Mouse (Mus musculus) G1E (cell line): ENCODE results near the gene Vangl2. TPM values are rescaled to one million over a fixed set of nuclear protein-coding genes. Genes with fewer than 3 reads are reported as not detected.

Experiments
- ATAC-seq: 2 replicates; pipeline ENCODE4 v1.8.0; 2016; ENCODE audit warnings: mild to moderate bottlenecking; ENCODE audit not compliant: insufficient number of reproducible peaks, poor library complexity, low FRiP score, severe bottlenecking; ENCODE audit errors: extremely low read depth
- DNase-seq: peaks from one replicate; pipeline ENCODE4 v3.0.0; 2012; ENCODE audit warnings: low spot score
- H3K27me3 ChIP-seq: 2 replicates; pipeline ENCODE4 v1.6.1; 2012; ENCODE audit warnings: mild to moderate bottlenecking, low read length, inconsistent platforms; ENCODE audit not compliant: insufficient read depth
- H3K36me3 ChIP-seq: replicated peaks from 2 replicates; pipeline ENCODE3; 2012; ENCODE audit warnings: mild to moderate bottlenecking, inconsistent platforms
- H3K4me1 ChIP-seq: 2 replicates; pipeline ENCODE4 v1.6.1; 2012; ENCODE audit warnings: low read depth, low read length, inconsistent platforms, mixed read lengths; ENCODE audit not compliant: insufficient read depth
- H3K4me3 ChIP-seq: 2 replicates; pipeline ENCODE4 v1.5.1; 2012; ENCODE audit warnings: low read depth, mild to moderate bottlenecking, inconsistent platforms, low read length, moderate library complexity, mixed read lengths
- H3K9me3 ChIP-seq: replicated peaks from 2 replicates; pipeline ENCODE4 v1.6.1; 2012; ENCODE audit warnings: inconsistent platforms
- CTCF ChIP-seq: IDR thresholded peaks from 2 replicates; pipeline ENCODE4 v1.5.1; 2012; ENCODE audit warnings: low read depth, low read length, inconsistent platforms, mixed read lengths
- GATA1 ChIP-seq: IDR thresholded peaks from 2 replicates; pipeline ENCODE4 v1.6.1; 2012; ENCODE audit warnings: borderline replicate concordance, low read length, inconsistent platforms, mixed read lengths
- GATA2 ChIP-seq: IDR thresholded peaks from 2 replicates; pipeline ENCODE4 v1.6.1; 2012; ENCODE audit warnings: low read depth, low read length, inconsistent platforms, borderline replicate concordance
- POLR2AphosphoS5 ChIP-seq: IDR thresholded peaks from 2 replicates; pipeline ENCODE4 v1.6.1; 2012; ENCODE audit warnings: low read depth, low read length, inconsistent platforms; ENCODE audit not compliant: insufficient replicate concordance
- TAL1 ChIP-seq: conservative IDR thresholded peaks from 2 replicates; pipeline ENCODE4 v1.6.1; 2012; ENCODE audit warnings: low read depth, low read length, inconsistent platforms, mixed read lengths
- polyA plus RNA-seq: library from polyadenylated mRNA; stranded (reverse); fragments of >175 nt; gene quantifications from 2 replicates; pipeline ENCODE4 v1.2.3, GENCODE M21; 2012
- total RNA-seq, 2 experiments: library from RNA; stranded (forward) in 1 of 2; stranded (reverse) in 1 of 2; fragments of 200-1000 nt in 1 of 2; fragments of >200 nt in 1 of 2; fragmentation: Nextera tagmentation in 1 of 2; gene quantifications; 2 replicates each; pipeline ENCODE4 v1.2.3; 2014 to 2017

Vangl2 gene
- total and polyA plus RNA-seq, 3 experiments, result 0.05 TPM; not detected in 2

DNA sequence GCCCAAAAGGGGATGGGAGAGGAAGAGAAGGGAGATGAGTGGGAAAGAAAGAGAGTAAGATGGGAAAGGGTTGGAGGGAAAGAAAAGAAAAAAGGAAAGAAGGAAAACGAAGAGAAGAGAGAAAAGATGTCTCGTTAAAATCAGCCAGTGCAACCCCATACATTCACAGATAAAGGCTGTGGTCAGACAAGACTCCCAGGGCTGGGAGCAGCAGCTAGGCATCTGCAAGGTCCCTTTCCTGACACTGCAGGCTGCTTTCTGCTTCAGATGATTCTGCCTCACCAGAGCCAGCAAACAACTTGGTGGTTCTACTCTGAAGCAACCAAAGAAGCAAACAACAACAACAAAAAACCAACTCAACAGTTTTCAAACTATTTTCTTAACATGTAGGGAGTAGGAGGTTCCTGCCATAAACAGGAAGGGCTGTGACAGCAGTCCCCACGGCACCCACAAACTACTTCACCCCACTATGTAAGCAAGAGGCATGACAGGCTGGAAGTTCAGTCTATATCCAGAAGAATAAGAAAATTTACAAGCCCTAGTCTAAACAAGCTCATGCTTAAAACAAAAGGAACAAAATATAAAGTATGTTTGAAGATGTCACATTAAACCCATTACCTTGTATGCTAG lies 44.8 kb downstream of the Vangl2 start:
- Histone ChIP-seq H3K4me3 (no peak overlapping the region), H3K27me3 (no peaks in the 10 kb centered on the region), H3K36me3 (no peaks in the 10 kb centered on the region), H3K9me3 (no peaks in the 10 kb centered on the region), H3K4me1 (no peaks in the 10 kb centered on the region)
- no peak for ATAC-seq
- TF ChIP-seq TAL1 (no peak), GATA1 (no peak), GATA2 (no peak), POLR2AphosphoS5 (no peak), CTCF (no peak)
- no peak for DNase-seq

DNA sequence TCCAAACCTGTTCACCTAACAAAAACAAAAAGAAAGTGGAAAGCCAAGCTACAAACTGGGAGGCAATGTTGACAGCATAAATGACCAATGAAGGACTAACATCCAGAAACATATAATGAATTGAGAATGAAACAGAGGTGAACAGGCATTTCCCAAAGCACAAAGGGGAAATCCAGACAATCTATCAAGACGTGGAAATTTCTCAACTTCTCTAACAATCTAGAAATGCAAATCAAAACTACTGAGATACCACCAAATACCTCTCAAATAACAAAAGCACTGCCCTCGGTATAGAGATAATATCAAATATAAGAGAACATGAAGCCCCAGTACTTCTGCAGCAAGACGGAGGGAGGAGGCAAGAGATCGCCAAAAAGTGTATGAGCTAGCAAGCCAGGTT lies 45.5 kb downstream of the Vangl2 start:
- ATAC-seq (no peak), DNase-seq (no peak)
- TF ChIP-seq TAL1, result no peak
- TF ChIP-seq CTCF, result no peak
- no peak for TF ChIP-seq POLR2AphosphoS5
- TF ChIP-seq GATA2, result no peak
- no peak for TF ChIP-seq GATA1
- H3K4me1 ChIP-seq, result no peaks in the 10 kb centered on the region
- H3K36me3 ChIP-seq, result no peaks in the 10 kb centered on the region
- no peaks in the 10 kb centered on the region for H3K27me3 ChIP-seq
- H3K4me3 ChIP-seq, result no peak overlapping the region
- no peaks in the 10 kb centered on the region for H3K9me3 ChIP-seq

DNA sequence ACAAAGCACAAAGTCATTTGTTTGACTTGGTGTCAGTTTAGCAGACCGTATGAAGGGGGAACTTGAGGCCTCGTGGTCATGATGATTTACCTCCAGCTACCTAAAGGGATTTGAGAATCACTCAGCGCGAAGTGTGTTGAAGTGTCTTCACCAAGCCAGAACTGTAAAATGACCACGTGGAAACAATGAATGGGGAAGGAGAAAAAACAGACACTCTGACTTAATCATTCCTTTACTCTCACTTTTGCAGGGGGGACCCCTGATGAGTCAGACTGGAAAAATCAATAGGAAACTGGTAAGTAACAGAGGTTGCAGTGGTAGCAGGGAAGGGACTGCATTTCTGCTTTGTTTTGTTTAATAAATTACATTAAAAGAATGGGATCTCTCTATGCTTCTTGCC lies 46.1 kb downstream of the Vangl2 start:
- no peak for TF ChIP-seq CTCF
- no peak for DNase-seq
- Histone ChIP-seq H3K36me3 (no peaks in the 10 kb centered on the region), H3K4me1 (no peaks in the 10 kb centered on the region), H3K4me3 (no peak overlapping the region), H3K27me3 (no peaks in the 10 kb centered on the region), H3K9me3 (no peaks in the 10 kb centered on the region)
- no peak for ATAC-seq

DNA sequence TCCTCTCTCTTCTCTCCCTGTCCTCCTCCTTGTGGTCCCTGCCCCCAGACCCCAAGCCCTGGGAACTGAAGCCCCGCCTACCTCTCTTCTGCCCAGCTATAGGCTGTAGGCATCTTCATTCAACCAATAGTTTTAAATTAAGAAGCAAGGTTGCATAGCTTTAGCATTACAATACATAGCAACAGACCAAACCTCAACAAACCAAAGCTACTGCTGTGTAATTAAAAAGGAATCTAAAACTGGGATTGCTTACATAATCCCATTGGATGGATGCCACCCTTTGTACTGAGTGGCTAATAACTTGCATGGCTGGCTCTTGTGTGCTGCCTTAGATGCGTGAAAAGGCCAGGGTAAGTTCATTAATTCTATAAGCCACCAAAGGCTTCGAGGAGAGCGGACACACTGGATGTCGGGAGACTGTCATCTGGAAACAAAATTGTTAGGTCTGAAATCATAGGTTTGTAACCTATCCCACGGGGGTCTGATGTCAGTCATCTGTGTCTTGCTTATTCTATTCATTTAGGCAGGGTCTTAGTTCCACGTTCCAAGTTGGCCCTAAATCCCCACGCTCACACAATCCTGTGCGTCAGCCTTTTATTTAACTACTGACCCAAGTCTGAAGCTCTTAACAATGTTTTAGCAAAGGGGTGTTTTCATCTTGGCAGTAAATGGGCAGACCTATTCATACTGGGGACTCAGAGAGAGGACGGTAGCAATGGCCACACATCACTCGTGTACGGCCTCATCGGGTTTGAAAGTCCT lies 48.1 kb downstream of the Vangl2 start:
- ATAC-seq (no peak), DNase-seq (no peak)
- Histone ChIP-seq H3K36me3 (no peaks in the 10 kb centered on the region), H3K27me3 (no peaks in the 10 kb centered on the region), H3K9me3 (no peaks in the 10 kb centered on the region), H3K4me1 (no peaks in the 10 kb centered on the region), H3K4me3 (no peak overlapping the region)
- TF ChIP-seq GATA2 (no peak), TAL1 (no peak), CTCF (no peak), POLR2AphosphoS5 (no peak)

DNA sequence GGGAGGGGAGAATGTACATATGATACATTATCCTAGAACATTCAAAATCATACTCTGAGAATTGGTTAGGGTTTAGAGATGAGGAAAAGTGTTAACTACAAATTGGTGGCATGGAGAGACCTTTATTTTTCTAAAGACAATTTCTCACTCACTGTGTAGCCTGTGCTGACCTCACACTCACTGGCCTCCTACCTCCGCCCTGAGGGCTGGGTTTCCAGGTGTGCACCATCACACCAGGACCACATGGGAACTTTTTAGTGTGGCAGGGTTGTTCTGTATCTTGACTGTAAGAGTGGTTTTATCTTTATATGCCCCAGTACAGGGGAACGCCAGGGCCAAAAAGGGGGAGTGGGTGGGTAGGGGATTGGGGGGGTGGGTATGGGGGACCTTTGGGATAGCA lies 50.4 kb downstream of the Vangl2 start:
- no peaks in the 10 kb centered on the region for H3K4me1 ChIP-seq

DNA sequence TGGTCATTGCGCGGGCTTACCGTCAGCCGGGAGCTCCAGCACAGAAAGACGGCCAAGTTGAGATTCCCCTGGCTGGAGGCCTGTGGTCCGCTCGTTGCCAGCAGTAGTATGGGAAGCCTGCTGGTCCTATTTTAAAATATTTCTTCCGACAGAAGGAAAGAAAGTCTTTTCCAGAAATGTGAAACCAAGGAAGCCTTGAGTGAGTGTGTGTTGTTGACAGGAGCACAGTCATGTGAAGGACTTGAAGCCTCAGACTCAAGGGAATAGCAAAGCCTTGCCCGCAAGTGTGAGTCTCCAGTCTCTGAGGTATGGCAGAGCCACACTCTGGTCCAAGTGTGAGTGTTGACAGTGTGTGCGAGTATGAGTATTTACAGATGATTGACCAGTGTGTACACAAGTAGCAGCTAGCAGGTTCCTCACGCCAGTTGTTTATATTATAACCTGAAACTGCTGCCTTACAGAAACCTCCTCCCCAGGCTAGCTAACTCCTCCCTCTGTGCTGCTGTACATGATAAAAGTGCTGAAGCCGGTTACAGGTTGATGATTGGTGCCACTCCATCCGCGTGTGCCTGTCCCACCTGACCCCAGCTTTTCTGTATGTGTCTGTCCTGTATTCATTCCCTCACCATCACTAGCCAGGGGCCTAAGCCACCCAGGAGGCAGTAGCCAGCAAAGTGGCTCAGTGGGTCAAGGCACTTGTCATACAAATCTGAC lies 51.3 kb downstream of the Vangl2 start:
- TF ChIP-seq GATA2, result no peak
- TF ChIP-seq TAL1, result no peak
- TF ChIP-seq GATA1, result no peak
- no peak for TF ChIP-seq POLR2AphosphoS5
- no peak for TF ChIP-seq CTCF
- no peaks in the 10 kb centered on the region for H3K36me3 ChIP-seq

More for the DNA sequence above, 50.4 kb downstream of the Vangl2 start:
- no peak for DNase-seq
- Histone ChIP-seq H3K36me3 (no peaks in the 10 kb centered on the region), H3K9me3 (no peaks in the 10 kb centered on the region), H3K27me3 (no peaks in the 10 kb centered on the region), H3K4me3 (no peak overlapping the region)
- ATAC-seq, result no peak
- TF ChIP-seq TAL1 (no peak), CTCF (no peak), POLR2AphosphoS5 (no peak), GATA1 (no peak), GATA2 (no peak)

More for the DNA sequence above, 51.3 kb downstream of the Vangl2 start:
- ATAC-seq (no peak), DNase-seq (no peak)
- no peak overlapping the region for H3K4me3 ChIP-seq
- no peaks in the 10 kb centered on the region for H3K4me1 ChIP-seq
- H3K9me3 ChIP-seq, result no peaks in the 10 kb centered on the region
- no peaks in the 10 kb centered on the region for H3K27me3 ChIP-seq
